Mouse (Mus musculus): Measurements from ENCODE around the gene Prl8a9. TPM values are rescaled to one million over a fixed set of nuclear protein-coding genes. Genes with fewer than 3 reads are reported as not detected.

Gene Prl8a9
- polyA plus RNA-seq (2016; fragmentation: Nextera tagmentation; extraction: Ambion mirVana): not detected in 2 replicates

- ATAC-seq (ENCODE audit: low FRiP score): no peak
- WGBS: 81% methylated on average over 2 of the region's 2 CpGs
These were observed at the start of gene Prl8a9 for GRCm38 (mm10) chr13:27564506-27564905. TSS of gene Prl8a9 (minus strand) at chr13:27564606.

DNA sequence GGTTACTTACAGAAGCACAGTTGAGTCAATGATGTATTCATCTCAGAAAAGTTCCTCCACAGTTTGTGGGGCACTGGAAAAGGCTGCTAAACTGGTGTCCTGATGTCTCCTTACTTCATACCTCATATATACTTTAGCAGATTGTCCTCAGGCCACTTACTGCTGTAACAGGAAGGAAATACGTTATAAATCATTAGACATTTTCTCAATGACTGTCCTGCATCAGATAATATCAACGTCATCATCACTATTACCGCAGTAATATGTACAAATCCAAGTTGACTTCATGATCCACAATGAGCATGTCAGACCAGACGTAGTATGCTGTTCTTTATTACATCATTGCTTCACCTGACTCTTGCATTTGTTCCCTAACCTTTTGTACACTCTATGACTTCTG lies 46.1 kb upstream of the Prl8a9 start, which contains the start of gene Prl7b1:
Prl7b1 (minus strand) TSS at position 101 of the 400 bp plus-strand sequence.
- Histone ChIP-seq H3K4me3 (no peak within 1 kb of the TSS), H3K36me3 (no peaks in the 10 kb centered on the region), H3K4me2 (replicated peaks) (no peak within 1 kb of the TSS), H3K27ac (no peak within 1 kb of the TSS), H3K4me1 (no peaks in the 10 kb centered on the region), H3K9me3 (replicated peaks) (no peaks in the 10 kb centered on the region), H3K27me3 (no peaks in the 10 kb centered on the region), H3K9ac (no peak within 1 kb of the TSS)
- no peak for ATAC-seq (ENCODE audit: low FRiP score)
- WGBS: 83% methylated on average over 4 of the region's 4 CpGs

More at GRCm38 (mm10) chr13:27564506-27564905, at the start of gene Prl8a9:
- no peak within 1 kb of the TSS for H3K4me3 ChIP-seq
- no peak within 1 kb of the TSS for H3K4me2 ChIP-seq (replicated peaks)
- no peaks in the 10 kb centered on the region for H3K9me3 ChIP-seq (replicated peaks)
- no peak within 1 kb of the TSS for H3K27ac ChIP-seq
- no peaks in the 10 kb centered on the region for H3K4me1 ChIP-seq
- H3K36me3 ChIP-seq: no peaks in the 10 kb centered on the region
- H3K27me3 ChIP-seq: no peaks in the 10 kb centered on the region
- H3K9ac ChIP-seq: no peak within 1 kb of the TSS

DNA sequence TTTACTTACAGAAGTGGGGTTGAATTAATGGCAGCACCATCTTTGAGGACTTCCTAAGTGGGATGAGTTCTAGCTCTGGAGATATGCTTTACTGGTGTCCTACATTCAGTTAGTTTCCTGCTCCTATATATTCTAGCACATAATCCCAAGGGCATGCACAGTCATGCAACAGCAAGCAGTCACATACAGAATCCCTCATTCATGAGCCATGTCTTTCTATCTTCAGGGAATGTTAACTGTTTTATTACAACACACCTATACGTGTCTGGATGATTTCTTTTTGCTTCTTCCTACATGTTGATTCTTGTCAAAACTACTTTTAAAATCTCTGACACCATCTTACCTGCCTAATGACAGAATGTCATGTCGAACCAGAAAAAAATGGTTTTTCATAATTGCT lies 17.7 kb upstream of the Prl8a9 start, which contains the start of gene Prl8a1:
Prl8a1 (minus strand) TSS at position 101 of the 400 bp plus-strand sequence.
- Histone ChIP-seq H3K9me3 (replicated peaks) (no peaks in the 10 kb centered on the region), H3K36me3 (no peaks in the 10 kb centered on the region), H3K4me1 (no peaks in the 10 kb centered on the region), H3K4me2 (replicated peaks) (no peak within 1 kb of the TSS), H3K9ac (no peak within 1 kb of the TSS), H3K27me3 (no peaks in the 10 kb centered on the region), H3K4me3 (no peak within 1 kb of the TSS), H3K27ac (no peak within 1 kb of the TSS)
- ATAC-seq (ENCODE audit: low FRiP score): no peak
- 88% methylated on average over 2 of the region's 2 CpGs for WGBS

GRCm38 (mm10) chr13:27553336-27553735 lies 11.1 kb downstream of the Prl8a9 start:
- no peak overlapping the region for H3K9ac ChIP-seq
- H3K9me3 ChIP-seq (replicated peaks): no peaks in the 10 kb centered on the region
- H3K4me1 ChIP-seq: no peaks in the 10 kb centered on the region
- ATAC-seq (ENCODE audit: low FRiP score): no peak
- H3K27ac ChIP-seq: no peak overlapping the region
- H3K4me2 ChIP-seq (replicated peaks): no peak overlapping the region
- no peaks in the 10 kb centered on the region for H3K27me3 ChIP-seq
- H3K4me3 ChIP-seq: no peak overlapping the region
- no peaks in the 10 kb centered on the region for H3K36me3 ChIP-seq

GRCm38 (mm10) chr13:27523156-27523555 lies 41.2 kb downstream of the Prl8a9 start:
- Histone ChIP-seq H3K4me1 (no peaks in the 10 kb centered on the region), H3K36me3 (no peaks in the 10 kb centered on the region), H3K4me3 (no peak overlapping the region), H3K4me2 (replicated peaks) (no peak overlapping the region), H3K9ac (no peak overlapping the region), H3K9me3 (replicated peaks) (no peaks in the 10 kb centered on the region), H3K27ac (no peak overlapping the region), H3K27me3 (no peaks in the 10 kb centered on the region)
- ATAC-seq (ENCODE audit: low FRiP score): no peak
- 86% methylated on average over 4 of the region's 4 CpGs for WGBS

GRCm38 (mm10) chr13:27513117-27513516 lies 51.3 kb downstream of the Prl8a9 start, which contains the start of gene Prl8a8:
TSS of gene Prl8a8 (minus strand) at chr13:27513217.
- no peaks in the 10 kb centered on the region for H3K27me3 ChIP-seq
- H3K4me2 ChIP-seq (replicated peaks): no peak within 1 kb of the TSS
- H3K36me3 ChIP-seq: no peaks in the 10 kb centered on the region
- no peaks in the 10 kb centered on the region for H3K9me3 ChIP-seq (replicated peaks)
- WGBS: 89% methylated on average over 4 of the region's 4 CpGs
- H3K4me3 ChIP-seq: no peak within 1 kb of the TSS
- no peak for ATAC-seq (ENCODE audit: low FRiP score)
- no peaks in the 10 kb centered on the region for H3K4me1 ChIP-seq
- no peak within 1 kb of the TSS for H3K27ac ChIP-seq
- H3K9ac ChIP-seq: no peak within 1 kb of the TSS

Other genes starting within 250 kb of the Prl8a9 start
- gene Prl8a2, start 218.9 kb downstream of the Prl8a9 start, polyA plus RNA-seq (2016; fragmentation: Nextera tagmentation; extraction: Ambion mirVana): not detected in 2 replicates
- not detected in 2 replicates for gene Prl2b1, start 173.8 kb downstream of the Prl8a9 start, polyA plus RNA-seq (2016; fragmentation: Nextera tagmentation; extraction: Ambion mirVana)
- gene Prl8a6, start 125.9 kb downstream of the Prl8a9 start, polyA plus RNA-seq (2016; fragmentation: Nextera tagmentation; extraction: Ambion mirVana): not detected in 2 replicates
- gene Prl8a8, start 51.4 kb downstream of the Prl8a9 start, polyA plus RNA-seq (2016; fragmentation: Nextera tagmentation; extraction: Ambion mirVana): not detected in 2 replicates
- gene Prl8a1, start 17.6 kb upstream of the Prl8a9 start, polyA plus RNA-seq (2016; fragmentation: Nextera tagmentation; extraction: Ambion mirVana): not detected in 2 replicates
- not detected in 2 replicates for gene Prl7b1, start 46.0 kb upstream of the Prl8a9 start, polyA plus RNA-seq (2016; fragmentation: Nextera tagmentation; extraction: Ambion mirVana)
- not detected in 2 replicates for gene Prl7a1, start 77.9 kb upstream of the Prl8a9 start, polyA plus RNA-seq (2016; fragmentation: Nextera tagmentation; extraction: Ambion mirVana)
- gene Prl7a2, start 103.4 kb upstream of the Prl8a9 start, polyA plus RNA-seq (2016; fragmentation: Nextera tagmentation; extraction: Ambion mirVana): not detected in 2 replicates
- gene Prl7d1, start 152.1 kb upstream of the Prl8a9 start, polyA plus RNA-seq (2016; fragmentation: Nextera tagmentation; extraction: Ambion mirVana): not detected in 2 replicates
- not detected in 2 replicates for gene Prl7c1, start 216.2 kb upstream of the Prl8a9 start, polyA plus RNA-seq (2016; fragmentation: Nextera tagmentation; extraction: Ambion mirVana)
- gene Prl2a1, start 237.0 kb upstream of the Prl8a9 start, polyA plus RNA-seq (2016; fragmentation: Nextera tagmentation; extraction: Ambion mirVana): not detected in 2 replicates